Mouse (Mus musculus) heart, postnatal 0 days (tissue): ENCODE results near the gene Dnm1. TPM values are rescaled to one million over a fixed set of nuclear protein-coding genes. Genes with fewer than 3 reads are reported as not detected.

Experiments
- ATAC-seq: fragments of 200-750 bp; cut with Nextera tagmentation; 2 replicates; pipeline ENCODE4 v1.8.0; 2017; ENCODE audit warnings: low read depth, moderate number of reproducible peaks, moderate library complexity; ENCODE audit not compliant: insufficient read depth
- DNase-seq: peaks from one replicate; pipeline ENCODE4 v3.0.0-alpha.2; 2016; ENCODE audit warnings: low spot score
- H3K27ac ChIP-seq: fragments of 300-500 bp; sonication (generic); 2 replicates; pipeline ENCODE4 v1.5.1; 2014; ENCODE audit warnings: low read depth, mild to moderate bottlenecking
- H3K27me3 ChIP-seq: fragments of 300-500 bp; sonication (generic); 2 replicates; pipeline ENCODE4 v1.6.1; 2014; ENCODE audit warnings: low read length, mixed read lengths; ENCODE audit not compliant: control insufficient read depth, insufficient read depth
- H3K36me3 ChIP-seq: fragments of 300-500 bp; sonication (generic); replicated peaks from 2 replicates; pipeline ENCODE4 v1.6.1; 2014; ENCODE audit warnings: low read length, mixed read lengths; ENCODE audit not compliant: control insufficient read depth, insufficient read depth
- H3K4me1 ChIP-seq: fragments of 300-500 bp; sonication (generic); 2 replicates; pipeline ENCODE4 v1.6.1; 2014; ENCODE audit warnings: antibody characterized with exemption; ENCODE audit not compliant: control insufficient read depth, insufficient read depth
- H3K4me2 ChIP-seq: fragments of 300-500 bp; sonication (generic); 2 replicates; pipeline ENCODE4 v1.6.1; 2014; ENCODE audit warnings: low read depth, mild to moderate bottlenecking, low read length, moderate library complexity
- H3K4me3 ChIP-seq: fragments of 300-500 bp; sonication (generic); 2 replicates; pipeline ENCODE4 v1.5.1; 2014; ENCODE audit warnings: low read depth, low read length
- H3K9ac ChIP-seq: fragments of 300-500 bp; sonication (generic); replicated peaks from 2 replicates; pipeline ENCODE4 v1.6.1; 2014; ENCODE audit warnings: low read depth, low read length, mixed read lengths
- H3K9me3 ChIP-seq: fragments of 300-500 bp; sonication (generic); replicated peaks from 2 replicates; pipeline ENCODE4 v1.6.1; 2016; ENCODE audit warnings: low read length; ENCODE audit not compliant: control insufficient read depth
- CTCF ChIP-seq: IDR thresholded peaks from 2 replicates; pipeline ENCODE4 v1.5.1; 2016; ENCODE audit warnings: antibody characterized with exemption, control low read depth, low read depth
- EP300 ChIP-seq: IDR thresholded peaks from 2 replicates; pipeline ENCODE4 v1.6.1; 2016; ENCODE audit warnings: antibody characterized with exemption, low read depth
- WGBS: fragments of 180-500 bp; shearing (Covaris S2); extraction: QIAGEN DNeasy Blood & Tissue Kit; methylation state at CpG from one replicate; pipeline ENCODE4 v1.1.7; 2014; 5-methylcytosine and 5-hydroxymethylcytosine counted together
- polyA plus RNA-seq: library from polyadenylated mRNA; unstranded; fragments of >200 nt; fragmentation: Nextera tagmentation; extraction: Ambion mirVana; gene quantifications from 2 replicates; pipeline ENCODE4 v1.2.1, GENCODE M21; 2015
- total RNA-seq: library from RNA; depleted of rRNA; stranded (reverse); fragments of >200 nt; gene quantifications from 2 replicates; pipeline ENCODE4 v1.2.3, GENCODE M21; 2014; ENCODE audit warnings: low replicate concordance

The Dnm1 gene
- total and polyA plus RNA-seq, 2 experiments from 2014 or later, result 1.5 to 10.3 TPM

- WGBS, result 4% methylated on average over 51 of the region's 56 CpGs
- Histone ChIP-seq H3K27ac (no peak overlapping the region), H3K4me3 (peak overlapping the region; percentile 60), H3K4me1 (peaks cover 17% of the 10 kb centered on the region), H3K4me2 (peak overlapping the region; percentile 97), H3K27me3 (peaks cover 28% of the 10 kb centered on the region), H3K9ac (peak overlapping the region; percentile 48), H3K36me3 (peaks cover 10% of the 10 kb centered on the region; the same call in 1 of the 2 replicates), H3K9me3 (no peaks in the 10 kb centered on the region)
- peak; percentile 80 for ATAC-seq
- TF ChIP-seq CTCF (no peak), EP300 (no peak)
- DNase-seq, result peak; percentile 71
Observed at GRCm38 (mm10) chr2:32312318-32312964, 40.7 kb downstream of the Dnm1 start.

GRCm38 (mm10) chr2:32311443-32312317, 41.5 kb downstream of the Dnm1 start:
- peaks cover 21% of the 10 kb centered on the region for H3K27me3 ChIP-seq
- TF ChIP-seq CTCF, result no peak
- TF ChIP-seq EP300, result no peak
- no peak for DNase-seq
- WGBS, result 11% methylated on average over 37 of the region's 42 CpGs
- no peaks in the 10 kb centered on the region for H3K9me3 ChIP-seq
- H3K36me3 ChIP-seq, result peaks cover 17% of the 10 kb centered on the region
- peak overlapping the region; percentile 48 for H3K9ac ChIP-seq
- peak overlapping the region; percentile 97 for H3K4me2 ChIP-seq
- peaks cover 13% of the 10 kb centered on the region for H3K4me1 ChIP-seq
- H3K27ac ChIP-seq, result no peak overlapping the region
- ATAC-seq, result no peak
- peak overlapping the region; percentile 60 for H3K4me3 ChIP-seq

- ATAC-seq, result no peak
- peaks cover 32% of the 10 kb centered on the region for H3K36me3 ChIP-seq
- TF ChIP-seq CTCF, result no peak
- no peak for TF ChIP-seq EP300
- 83% methylated on average over 18 of the region's 18 CpGs for WGBS
- no peak overlapping the region for H3K4me2 ChIP-seq
- no peaks in the 10 kb centered on the region for H3K9me3 ChIP-seq
- peaks cover 19% of the 10 kb centered on the region for H3K27me3 ChIP-seq
- no peak overlapping the region for H3K9ac ChIP-seq
- no peak for DNase-seq
- no peak overlapping the region for H3K4me3 ChIP-seq
- H3K27ac ChIP-seq, result no peak overlapping the region
- peaks cover 5% of the 10 kb centered on the region; the same call in 1 of the 2 replicates for H3K4me1 ChIP-seq
Observed at GRCm38 (mm10) chr2:32310096-32310845, 42.9 kb downstream of the Dnm1 start.

GRCm38 (mm10) chr2:32308870-32309568, 44.1 kb downstream of the Dnm1 start:
- no peak for ATAC-seq
- TF ChIP-seq CTCF, result no peak
- TF ChIP-seq EP300, result no peak
- Histone ChIP-seq H3K9ac (no peak overlapping the region), H3K4me2 (no peak overlapping the region), H3K4me1 (peaks cover 5% of the 10 kb centered on the region; the same call in 1 of the 2 replicates), H3K36me3 (peaks cover 44% of the 10 kb centered on the region), H3K27ac (no peak overlapping the region), H3K27me3 (peaks cover 19% of the 10 kb centered on the region), H3K9me3 (no peaks in the 10 kb centered on the region), H3K4me3 (no peak overlapping the region)
- 89% methylated on average over 16 of the region's 16 CpGs for WGBS
- no peak for DNase-seq
